Mouse (Mus musculus): ENCODE measurements around the gene Ddx39b.
A peak's percentile ranks its signal among the peaks of the same experiment; 100 is the strongest.
"Not testable (repeated sequence)": the region's sequence is repeated elsewhere in the genome, so short reads cannot be mapped to it uniquely, and the experiment has no call there.

Ddx39b gene

DNA sequence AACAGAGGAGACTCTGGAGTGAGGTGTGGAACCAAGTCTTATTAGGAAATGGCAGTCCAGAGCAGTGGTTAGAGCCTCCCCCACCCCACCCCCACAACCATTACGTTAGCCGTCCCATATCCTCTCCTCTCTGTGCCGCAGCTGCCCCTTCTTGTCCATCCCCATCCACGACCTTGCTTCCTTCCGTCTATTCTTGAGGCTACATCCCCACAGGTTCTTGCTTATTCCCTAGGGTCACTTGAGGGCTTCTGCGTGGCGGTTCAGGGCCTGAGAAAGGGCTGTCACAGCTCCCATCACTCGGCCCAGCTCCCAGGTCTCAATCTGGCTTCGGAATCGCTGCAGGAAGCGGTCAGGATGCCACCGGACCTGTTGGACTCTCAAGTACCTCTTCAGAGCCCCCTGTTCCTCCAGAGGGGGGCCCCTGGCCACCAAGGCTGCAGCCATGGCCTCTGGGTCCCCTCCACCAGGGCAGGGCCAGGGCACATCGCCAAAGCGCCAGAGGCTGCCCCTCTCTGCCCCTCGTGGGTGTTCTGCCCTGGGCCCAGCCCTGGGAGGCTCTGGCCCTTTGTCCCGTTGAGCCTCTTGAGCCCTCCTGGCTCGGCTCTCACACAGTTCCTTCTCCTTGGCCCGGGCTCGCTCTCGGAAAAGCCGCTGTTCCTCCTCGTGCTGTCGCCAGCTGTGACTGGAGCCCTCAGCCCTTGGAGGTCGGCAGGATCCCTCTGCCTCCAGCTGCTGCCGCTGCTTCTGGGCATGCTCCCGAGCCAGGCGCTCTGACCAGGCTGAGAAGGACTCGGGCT, 21.2 kb upstream of the Ddx39b start, which contains the start of gene Gm16181:
Gm16181 (plus strand) TSS at position 679 of the 797 bp plus-strand sequence.
- peak; percentile 71 for DNase-seq

DNA sequence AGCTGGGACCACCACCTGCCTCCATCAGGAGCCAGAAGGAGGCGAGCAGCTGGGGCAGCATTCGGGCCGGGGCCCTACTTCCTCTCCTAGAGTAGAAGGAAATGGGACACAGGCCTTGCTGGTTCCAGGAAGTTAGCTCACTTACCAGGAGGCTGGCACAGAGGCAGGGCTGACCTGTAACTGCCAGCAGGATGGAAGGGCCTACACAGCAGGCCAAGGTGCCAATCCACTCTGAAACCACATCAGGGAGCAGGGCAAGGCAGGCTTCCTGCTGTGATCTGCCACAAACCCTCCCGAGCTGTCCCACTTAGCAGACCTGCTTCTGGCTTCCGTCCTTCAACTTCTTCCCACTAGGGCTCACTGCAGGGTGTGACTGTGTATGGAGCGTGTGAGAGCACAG, 19.2 kb upstream of the Ddx39b start:
- peak; percentile 28 for DNase-seq

DNA sequence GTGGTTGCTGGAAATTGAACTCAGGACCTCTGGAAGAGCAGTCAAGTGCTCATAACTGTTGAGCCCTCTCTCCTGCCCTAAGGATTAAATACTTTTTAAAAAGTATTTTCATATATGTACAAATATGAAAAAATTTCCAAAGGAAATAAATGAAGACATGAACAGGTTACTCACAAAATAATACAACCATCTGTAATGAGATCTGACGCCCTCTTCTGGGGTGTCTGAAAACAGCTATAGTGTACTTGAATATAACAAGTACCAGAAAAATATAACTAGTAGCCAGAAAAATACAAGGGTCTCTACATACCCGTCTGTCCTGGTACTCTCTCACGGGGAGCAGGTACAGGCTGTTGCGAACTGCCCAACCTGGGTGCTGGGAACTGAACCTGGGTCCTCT, 16.9 kb upstream of the Ddx39b start:
- DNase-seq = no peak

DNA sequence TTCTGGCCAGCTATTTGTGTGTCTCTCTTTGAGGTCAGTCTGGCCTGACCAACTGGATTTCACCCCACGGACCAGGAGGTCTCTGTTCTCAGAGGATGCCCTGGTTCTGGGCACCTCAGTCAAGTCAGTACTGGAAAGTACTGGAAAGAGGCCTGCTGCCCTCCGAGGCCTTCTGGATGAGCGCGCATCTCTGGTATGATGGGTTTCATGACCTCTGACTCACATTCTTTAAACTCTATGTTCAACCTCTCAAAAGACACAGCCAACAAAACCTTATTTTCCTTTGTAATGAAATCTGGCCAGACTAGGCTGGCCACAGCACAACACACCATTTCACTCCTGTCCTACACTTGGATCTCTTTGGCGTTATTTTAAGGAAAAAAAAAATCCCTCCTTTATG, 16.1 kb upstream of the Ddx39b start:
- no peak for DNase-seq

DNA sequence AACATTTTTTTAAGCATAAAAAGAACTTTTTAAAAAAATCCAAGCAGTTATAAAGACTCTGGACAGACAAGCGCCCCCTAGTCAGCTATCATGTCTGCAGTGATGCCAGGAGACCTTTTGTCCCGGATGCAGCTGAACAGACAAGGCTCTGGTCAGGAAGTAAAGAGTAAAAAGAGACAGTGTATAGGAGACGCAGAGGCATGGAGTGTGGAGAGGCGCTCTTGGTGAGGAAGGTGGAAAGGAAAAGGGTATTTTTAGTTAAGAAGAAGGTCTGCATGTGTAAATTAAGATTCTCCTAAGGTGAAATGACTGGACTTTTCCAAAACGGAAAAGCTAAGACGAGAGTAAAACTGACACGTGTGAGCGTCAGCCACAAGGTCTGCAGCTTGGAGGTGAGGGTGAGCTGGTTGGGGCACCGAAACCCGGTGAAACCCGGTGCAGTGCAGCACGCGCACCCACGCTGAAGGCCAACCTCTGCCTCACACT, 14.9 kb upstream of the Ddx39b start:
- peak; percentile 52 for DNase-seq

DNA sequence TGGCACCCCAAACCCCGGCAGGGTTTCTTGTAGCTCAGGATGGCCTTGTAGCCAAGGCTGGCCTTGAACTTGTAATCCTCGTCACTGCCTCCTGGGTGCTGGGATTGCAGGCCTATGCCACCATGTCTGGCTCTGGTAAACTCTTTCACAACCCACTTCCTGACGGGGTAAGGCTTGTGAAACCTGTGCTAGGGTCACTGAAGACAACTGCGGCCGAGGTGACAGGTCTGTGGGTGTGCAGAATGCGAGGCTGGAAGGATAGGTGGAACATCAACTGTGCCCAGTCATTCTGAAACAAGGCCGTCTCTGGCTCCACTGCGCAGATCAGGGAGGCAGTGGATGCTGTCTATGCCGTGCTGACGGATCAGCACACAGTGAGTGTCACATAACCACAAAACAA, 10.5 kb upstream of the Ddx39b start:
- no peak for DNase-seq

DNA sequence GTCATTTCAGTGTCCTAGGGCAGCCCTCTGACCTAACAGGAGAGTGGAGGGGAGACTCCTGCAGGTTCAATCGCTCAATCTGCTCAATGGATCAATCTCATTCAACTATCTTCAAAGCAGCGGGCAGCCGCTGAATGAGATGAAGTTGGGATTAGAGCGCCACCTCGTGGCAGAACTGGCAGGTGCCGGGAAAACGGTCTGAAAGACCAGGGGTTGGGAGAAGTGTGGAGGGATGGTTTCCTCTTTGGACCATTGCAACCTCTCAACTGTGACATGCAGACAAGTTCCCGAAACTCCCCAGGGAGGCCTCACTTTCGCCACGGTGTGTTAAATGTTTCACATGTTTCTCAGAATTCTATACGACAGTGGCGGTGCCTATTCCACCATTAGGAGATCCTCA, 9.5 kb upstream of the Ddx39b start:
- DNase-seq = peak; percentile 87

DNA sequence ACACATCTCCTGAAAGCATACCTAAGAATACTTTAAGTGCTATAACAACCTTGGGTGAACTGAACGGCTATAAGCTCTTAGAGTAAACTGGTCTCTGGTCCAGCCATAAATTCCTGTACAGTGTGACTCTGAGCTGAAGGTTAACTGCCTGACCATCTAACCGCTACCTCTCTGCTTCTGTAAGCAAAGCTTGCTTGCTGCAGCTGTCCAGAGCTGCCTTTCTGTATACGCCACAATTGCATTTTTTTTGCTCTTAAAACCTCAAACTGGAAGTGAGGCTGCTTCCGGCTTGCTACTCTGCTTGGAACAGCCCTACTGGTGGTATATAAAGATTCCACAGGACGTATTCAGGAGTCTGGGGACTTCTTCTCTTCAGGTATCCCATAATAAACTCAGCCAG, 8.9 kb upstream of the Ddx39b start:
- no peak for DNase-seq

DNA sequence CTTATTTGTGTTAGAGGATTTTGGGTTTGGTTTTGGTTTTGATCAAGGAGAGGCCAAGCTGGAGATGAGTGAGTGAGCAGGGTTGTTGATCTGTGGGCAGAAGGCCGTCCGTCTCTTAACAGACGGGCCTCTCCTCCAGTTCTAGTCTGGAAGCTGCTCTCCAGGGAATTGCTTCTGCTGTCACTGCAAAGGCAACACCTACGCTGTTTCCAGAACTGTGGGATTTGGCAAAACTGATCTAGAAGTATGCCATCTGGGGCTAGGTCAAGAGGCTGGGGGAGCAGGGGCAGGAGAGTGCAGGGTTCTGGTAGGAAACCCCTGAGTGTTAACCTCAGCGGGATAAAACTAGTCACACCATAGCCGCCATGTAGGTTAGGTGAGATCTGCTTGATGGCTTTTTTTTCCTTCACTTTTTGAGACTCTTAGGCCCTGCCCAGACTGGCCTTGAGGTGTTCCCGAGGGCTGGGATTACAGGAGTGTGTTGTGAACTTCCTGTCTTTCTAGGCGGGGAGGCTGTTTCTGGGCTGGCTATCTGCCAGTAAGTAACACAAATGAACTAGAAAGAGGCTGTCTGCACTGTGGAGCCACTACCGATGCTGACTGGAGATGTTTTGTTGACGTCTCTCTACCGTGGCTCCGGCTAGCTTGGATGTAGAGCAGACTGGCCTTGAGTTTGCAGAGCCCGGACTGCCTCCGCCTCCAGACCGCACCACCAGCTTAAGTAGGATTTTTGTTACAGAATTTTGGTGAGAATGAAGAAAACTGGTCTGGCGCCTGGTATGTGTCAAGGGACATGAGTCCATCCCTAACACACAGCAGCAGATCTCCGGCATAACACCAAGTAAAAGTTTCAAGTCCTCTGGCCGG, 8.2 kb upstream of the Ddx39b start, which contains the start of gene Atp6v1g2:
Atp6v1g2 (plus strand) TSS at position 547 of the 867 bp plus-strand sequence.
- DNase-seq = no peak

DNA sequence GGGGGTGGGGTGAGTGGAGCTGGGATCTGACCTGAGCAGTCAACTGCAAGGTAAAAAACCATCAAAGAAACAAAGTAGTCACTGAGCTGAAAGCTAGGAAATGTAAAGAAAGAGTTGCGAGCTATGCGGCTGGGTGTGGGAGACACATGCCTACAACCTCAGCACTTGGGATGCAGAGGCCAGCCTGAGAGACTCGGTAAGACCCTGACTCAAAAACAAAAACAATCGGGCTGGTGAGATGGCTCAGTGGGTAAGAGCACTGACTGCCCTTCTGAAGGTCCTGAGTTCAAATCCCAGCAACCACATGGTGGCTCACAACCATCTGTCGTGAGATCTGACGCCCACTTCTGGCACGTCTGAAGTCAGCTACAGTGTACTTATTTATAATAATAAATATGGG, 7.5 kb upstream of the Ddx39b start:
- DNase-seq = not testable (repeated sequence)

DNA sequence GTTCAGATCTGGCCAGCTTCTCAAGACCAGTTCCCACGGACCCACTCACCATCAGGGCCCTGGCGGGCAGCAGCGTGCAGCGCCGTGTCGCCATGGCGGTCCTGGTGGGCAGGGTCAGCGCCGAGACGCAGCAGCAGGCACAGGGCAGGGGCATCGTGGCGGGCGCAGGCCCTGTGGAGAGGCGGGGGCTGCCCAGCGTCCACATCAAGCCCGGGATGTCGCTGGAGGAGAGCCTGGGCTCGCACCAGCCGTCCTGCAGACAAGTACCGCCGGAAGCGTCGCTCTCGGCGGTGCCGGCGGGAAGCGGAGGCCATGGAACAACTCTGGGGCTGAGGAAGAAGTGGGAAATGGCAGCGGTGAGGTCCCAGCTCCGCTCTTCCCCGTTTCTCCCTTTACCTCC, 6.6 kb upstream of the Ddx39b start:
- DNase-seq = peak; percentile 64

DNA sequence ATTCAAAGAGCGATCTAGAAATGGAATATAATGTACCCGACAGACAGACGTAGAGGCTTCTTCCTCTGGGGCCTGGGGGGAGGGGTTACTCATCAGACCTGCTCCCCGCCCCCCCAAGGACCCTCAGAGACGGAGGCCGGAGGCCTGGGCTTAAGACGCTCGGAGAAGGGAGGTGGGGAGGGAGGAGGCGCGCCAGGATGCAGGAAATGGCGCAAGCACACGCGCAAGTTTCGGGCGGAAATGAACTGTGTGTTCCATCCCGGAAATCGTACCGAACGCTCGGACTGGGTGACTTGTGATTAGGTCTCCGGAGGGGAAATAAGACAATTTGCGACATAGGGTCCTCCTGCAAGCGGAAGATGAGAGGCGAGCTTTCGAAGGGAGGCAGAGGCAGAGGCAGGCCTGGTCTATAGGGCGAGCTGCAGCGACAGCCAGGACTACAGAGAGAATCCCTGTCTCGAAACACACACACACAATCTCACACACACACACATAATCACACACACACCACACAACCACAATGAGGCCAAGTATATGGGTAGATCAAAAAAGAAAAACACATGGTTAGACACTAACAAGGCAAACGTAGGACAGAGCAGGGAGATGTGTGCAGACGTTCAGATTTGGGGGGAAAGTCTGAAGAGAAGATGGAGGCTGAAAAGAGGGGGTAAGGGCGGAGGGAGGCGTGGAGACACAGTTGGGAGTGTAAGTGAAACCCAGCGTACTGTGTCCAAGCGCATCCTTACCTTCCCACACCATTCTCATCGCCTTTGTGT, 5.7 kb upstream of the Ddx39b start, which contains the start of gene Nfkbil1:
Nfkbil1 (minus strand) TSS at position 179 of the 776 bp plus-strand sequence.
- peak; percentile 95 for DNase-seq

DNA sequence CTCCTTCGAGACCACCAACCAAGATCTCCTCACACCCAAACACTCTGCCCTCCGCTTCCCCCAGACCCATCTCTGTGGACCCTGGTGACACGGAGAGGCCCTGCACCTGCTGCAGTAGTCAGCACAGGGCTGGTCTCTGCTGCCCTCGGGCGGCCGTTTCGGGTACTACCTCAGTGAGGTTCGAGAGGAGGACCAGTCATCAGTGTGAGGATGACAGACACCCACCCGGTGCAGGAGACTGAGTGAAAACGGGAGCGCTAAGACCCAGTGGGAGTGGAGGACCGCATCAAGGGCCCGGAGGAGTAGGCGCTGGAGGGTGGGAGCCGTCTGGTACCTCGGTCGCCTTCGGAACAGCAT, 5.2 kb upstream of the Ddx39b start:
- DNase-seq = peak; percentile 95

DNA sequence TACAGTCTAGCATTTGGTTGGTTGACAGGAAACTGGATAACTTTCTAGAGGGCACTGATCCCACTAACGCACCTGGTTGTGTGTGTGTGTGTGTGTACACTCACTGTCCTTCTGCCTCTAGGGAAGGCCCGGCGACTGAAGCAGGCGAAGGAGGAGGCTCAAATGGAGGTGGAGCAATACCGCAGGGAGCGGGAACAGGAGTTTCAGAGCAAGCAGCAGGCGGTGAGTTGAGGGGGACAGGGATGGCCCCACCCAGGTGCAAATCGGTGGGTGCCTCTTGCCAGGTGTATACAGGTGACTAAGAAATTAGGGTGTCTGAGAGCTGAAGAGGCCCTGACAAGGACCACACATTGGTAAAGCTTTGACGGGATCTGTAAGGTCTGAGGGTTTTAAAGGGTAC, 4.5 kb upstream of the Ddx39b start:
- no peak for DNase-seq

DNA sequence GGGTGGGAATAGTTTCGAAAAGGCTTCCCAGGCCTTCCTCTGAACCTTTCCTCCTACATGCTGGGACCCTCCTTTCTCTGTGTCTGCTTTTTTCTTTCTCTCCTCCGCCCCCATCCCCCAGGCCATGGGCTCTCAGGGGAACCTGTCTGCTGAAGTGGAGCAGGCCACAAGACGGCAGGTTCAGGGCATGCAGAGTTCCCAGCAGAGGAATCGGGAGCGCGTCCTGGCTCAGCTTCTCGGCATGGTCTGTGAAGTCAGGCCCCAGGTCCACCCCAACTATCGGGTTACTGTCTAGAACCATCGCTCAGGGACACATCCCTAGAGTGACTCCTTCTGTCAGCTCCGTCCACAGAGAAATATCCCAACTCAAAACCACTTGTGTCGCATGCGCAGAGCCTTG, 4.0 kb upstream of the Ddx39b start:
- no peak for DNase-seq

DNA sequence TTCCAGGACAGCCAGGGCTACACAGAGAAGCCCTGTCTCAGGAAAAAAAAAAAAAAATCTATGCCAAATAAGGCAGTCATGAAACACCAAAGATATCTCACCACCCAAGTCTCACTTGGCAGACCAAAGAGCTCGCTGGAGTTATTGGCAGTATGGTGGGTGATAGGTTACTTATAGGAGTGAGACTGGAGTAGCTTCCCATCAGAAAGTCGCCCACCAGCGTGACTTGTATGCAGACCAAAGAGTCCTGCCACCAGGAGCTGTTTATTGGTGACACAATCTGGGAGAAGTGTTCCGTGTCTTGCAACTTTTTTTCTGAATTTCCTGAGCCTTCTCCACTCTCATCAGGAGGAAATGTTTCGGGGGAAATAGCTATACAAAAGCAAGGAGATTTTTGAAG, 1.8 kb upstream of the Ddx39b start:
- DNase-seq = no peak

DNA sequence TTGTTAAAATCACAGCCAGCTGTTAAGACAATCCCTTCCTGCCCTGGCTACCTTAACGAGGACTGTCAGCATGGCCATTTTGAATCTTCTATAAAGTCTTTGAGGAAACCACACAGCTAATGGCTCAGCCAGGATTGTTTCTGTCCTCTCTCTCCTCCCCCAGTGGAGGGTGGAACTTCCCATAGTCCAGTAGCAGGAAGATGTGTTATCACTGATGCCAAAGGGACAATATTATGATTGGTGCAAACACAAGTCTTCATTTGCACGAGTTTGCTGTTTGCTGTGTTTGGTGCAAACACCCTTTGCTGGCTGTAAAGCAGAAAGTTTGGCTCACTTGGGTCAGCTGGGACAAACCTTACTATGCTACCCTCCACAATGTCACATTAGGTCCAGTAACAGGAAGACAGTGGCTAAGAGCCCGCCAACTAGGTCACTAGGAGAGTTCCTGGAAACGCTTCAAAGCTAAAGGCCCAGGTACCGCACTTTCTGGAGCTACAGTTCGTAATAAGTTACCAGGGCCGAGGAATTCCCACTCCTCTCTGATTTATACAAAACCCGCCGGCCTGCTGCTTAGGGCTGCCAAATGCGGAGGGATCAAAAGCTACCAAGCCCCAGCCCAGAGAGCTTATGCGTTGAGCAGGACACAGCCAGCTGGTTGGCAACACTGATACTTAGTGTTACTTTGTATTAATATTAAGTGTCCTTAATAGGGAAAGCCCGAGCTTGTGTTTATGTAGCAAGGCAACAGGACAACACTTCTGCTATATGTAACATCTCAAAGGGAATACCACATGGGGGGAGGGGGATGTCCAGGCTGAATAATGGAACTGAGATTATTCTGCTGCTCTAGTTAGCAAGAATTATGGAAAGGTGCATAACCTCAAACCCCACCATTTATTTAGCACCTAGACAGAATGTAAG, 902 bp upstream of the Ddx39b start:
- no peak for DNase-seq

DNA sequence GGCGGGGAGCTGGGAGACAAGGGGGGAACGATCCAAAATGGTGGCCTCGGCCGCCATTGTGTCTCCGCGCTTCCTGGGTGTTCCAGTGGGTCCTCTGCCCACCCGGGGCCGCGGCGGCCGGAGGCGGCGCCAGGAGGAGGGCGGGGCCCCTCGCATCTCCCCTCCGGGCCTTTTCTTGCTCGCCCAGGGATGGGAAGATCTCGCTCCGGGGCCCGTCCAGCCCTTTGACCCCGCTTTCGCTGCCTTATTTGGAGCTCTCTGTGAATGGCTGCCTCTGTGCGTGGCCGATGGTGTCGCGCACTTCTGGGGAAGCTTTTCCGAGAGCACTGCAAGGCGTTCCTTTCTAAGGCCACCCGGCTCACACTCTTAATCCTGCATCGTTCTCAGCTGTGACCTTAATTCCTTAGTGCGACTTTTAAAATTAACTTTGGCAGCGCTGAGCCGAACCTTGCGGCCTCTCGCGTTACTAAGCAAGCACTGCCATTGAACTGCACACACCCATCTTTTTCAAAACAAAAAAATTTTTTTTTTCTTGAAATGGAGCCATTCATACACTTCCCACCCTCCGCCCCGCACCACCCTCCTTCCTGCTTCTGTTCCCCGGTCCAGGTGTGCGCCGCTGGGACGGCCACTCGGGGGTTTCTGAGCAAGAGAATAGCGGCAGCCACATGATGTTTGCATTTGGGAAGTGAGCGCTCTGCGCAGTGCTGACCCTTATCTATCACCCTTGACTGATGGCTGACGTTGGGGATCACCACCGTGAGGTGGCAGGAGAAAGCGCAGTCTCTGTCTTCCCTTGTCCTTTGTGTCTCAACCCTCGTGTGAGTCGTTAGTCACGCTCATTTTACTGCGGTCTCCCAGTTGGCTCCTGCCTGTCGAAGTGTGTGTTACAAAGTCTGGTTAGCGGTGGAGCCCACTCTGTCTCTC, 732 bp downstream of the Ddx39b start:
- DNase-seq = peak; percentile 88

DNA sequence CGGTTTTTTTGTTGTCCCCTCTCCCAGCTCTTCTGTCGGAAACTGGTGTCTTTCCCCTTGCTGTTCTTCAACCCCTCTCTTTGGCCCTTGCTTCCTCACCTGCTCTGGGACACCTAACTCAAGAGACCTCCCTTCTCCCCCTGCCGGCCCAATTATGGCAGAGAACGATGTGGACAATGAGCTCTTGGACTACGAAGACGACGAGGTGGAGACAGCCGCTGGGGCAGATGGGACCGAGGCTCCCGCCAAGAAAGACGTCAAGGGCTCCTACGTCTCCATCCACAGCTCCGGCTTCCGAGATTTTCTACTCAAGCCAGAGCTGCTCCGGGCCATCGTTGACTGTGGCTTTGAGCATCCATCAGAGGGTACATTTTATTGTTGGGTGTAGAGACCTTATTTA, 1.5 kb downstream of the Ddx39b start:
- peak; percentile 67 for DNase-seq

DNA sequence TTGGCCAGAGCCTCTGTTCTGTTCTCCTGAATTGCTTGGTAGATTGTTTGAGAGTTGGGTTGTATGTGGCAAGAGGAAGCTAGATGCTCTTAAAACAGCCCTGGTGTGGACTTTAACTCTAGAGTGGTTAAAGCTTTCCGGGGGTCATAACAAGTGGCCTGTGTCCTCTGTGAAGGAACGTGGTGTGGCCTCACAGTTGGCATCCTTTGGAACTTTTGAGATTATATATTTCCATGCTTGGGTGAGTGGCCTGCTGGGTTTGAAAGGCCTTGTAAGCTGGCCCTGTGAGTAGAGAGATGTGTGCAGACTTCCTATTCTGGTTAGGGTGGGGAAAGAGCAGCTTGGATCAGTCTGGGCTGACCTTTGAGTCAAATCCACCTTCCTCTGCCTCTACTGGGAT, 3.5 kb downstream of the Ddx39b start:
- DNase-seq = no peak

All from kidney, postnatal 14 days (tissue).